Mouse (Mus musculus): ENCODE results near the gene Gm29797. TPM values are rescaled to one million over a fixed set of nuclear protein-coding genes. Genes with fewer than 3 reads are reported as not detected.

Gene Gm29797
- polyA plus RNA-seq, 1 experiment: not detected

GRCm38 (mm10) chr2:181689466-181690160, 32.8 kb downstream of the Gm29797 start:
- TF ChIP-seq TAL1 (IDR thresholded peaks at IDR 0.05; ENCODE audit: low read length): no peak
- no peak for TF ChIP-seq GATA1 (IDR thresholded peaks at IDR 0.05; ENCODE audit: low read length)
- peaks cover 11% of the 10 kb centered on the region for H3K4me1 ChIP-seq (ENCODE audit: control insufficient read depth)
- no peaks in the 10 kb centered on the region for H3K9me3 ChIP-seq (ENCODE audit: control insufficient read depth, low read length)
- no peak overlapping the region for H3K4me3 ChIP-seq (replicated peaks)
- H3K36me3 ChIP-seq (ENCODE audit: control insufficient read depth): peaks cover 4% of the 10 kb centered on the region; the same call in 1 of the 2 replicates
- H3K27me3 ChIP-seq (ENCODE audit: control insufficient read depth): peaks cover 24% of the 10 kb centered on the region

DNA sequence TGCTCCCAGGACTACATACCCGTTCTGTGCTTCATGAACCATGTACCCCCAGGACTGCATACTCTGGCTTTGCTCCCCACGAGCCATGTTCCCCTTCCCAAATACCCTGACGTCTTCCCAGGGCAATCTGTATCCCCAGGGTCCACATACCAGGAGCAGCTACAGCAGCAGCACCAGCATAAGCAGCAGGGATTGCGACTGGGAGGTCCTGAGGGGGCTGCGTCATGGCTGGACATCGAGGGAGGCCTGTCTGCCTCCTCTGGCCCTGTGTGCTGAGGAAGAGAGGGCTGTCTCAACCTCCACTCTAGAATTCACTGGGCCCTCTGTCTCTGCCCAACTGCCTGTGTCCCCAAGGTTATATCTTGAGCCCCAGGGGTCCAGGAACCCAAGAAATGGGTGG, 34.2 kb downstream of the Gm29797 start:
- H3K9me3 ChIP-seq (ENCODE audit: control insufficient read depth, low read length): no peaks in the 10 kb centered on the region
- H3K27me3 ChIP-seq (ENCODE audit: control insufficient read depth): peaks cover 30% of the 10 kb centered on the region
- H3K4me3 ChIP-seq (replicated peaks): no peak overlapping the region
- H3K36me3 ChIP-seq (ENCODE audit: control insufficient read depth): peaks cover 4% of the 10 kb centered on the region; the same call in 1 of the 2 replicates
- peaks cover 11% of the 10 kb centered on the region for H3K4me1 ChIP-seq (ENCODE audit: control insufficient read depth)
- TF ChIP-seq GATA1 (IDR thresholded peaks at IDR 0.05; ENCODE audit: low read length) (no peak), TAL1 (IDR thresholded peaks at IDR 0.05; ENCODE audit: low read length) (no peak)

DNA sequence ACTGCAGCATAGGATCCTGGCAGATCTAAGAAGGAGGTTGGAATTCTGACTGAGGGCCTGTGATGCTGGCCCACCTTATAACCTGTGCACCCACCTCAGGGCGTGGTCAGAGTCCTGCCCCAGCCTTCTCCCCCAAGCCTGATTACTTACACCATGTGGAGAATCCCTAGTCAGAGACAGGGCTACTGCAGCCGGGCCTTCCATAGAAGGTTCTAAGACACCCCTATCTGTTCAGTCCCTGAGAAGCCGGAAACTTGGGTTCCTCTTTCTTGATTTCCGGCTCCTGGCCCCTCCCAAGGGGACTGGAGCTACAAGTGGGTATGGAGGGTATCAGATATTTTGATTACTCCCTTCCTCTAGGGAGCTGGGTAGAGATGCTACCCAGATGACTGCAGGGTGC, 34.7 kb downstream of the Gm29797 start:
- Histone ChIP-seq H3K27me3 (ENCODE audit: control insufficient read depth) (peaks cover 30% of the 10 kb centered on the region), H3K36me3 (ENCODE audit: control insufficient read depth) (peaks cover 4% of the 10 kb centered on the region; the same call in 1 of the 2 replicates), H3K4me3 (replicated peaks) (no peak overlapping the region), H3K9me3 (ENCODE audit: control insufficient read depth, low read length) (no peaks in the 10 kb centered on the region), H3K4me1 (ENCODE audit: control insufficient read depth) (peaks cover 11% of the 10 kb centered on the region)
- no peak for TF ChIP-seq GATA1 (IDR thresholded peaks at IDR 0.05; ENCODE audit: low read length)
- TF ChIP-seq TAL1 (IDR thresholded peaks at IDR 0.05; ENCODE audit: low read length): no peak

GRCm38 (mm10) chr2:181692304-181692703, 35.5 kb downstream of the Gm29797 start:
- H3K27me3 ChIP-seq (ENCODE audit: control insufficient read depth): peaks cover 30% of the 10 kb centered on the region
- no peak overlapping the region for H3K4me3 ChIP-seq (replicated peaks)
- no peak for TF ChIP-seq GATA1 (IDR thresholded peaks at IDR 0.05; ENCODE audit: low read length)
- TF ChIP-seq TAL1 (IDR thresholded peaks at IDR 0.05; ENCODE audit: low read length): no peak
- peaks cover 11% of the 10 kb centered on the region for H3K4me1 ChIP-seq (ENCODE audit: control insufficient read depth)
- no peaks in the 10 kb centered on the region for H3K9me3 ChIP-seq (ENCODE audit: control insufficient read depth, low read length)
- peaks cover 4% of the 10 kb centered on the region; the same call in 1 of the 2 replicates for H3K36me3 ChIP-seq (ENCODE audit: control insufficient read depth)

- H3K4me1 ChIP-seq (ENCODE audit: control insufficient read depth): peaks cover 11% of the 10 kb centered on the region
- TF ChIP-seq TAL1 (IDR thresholded peaks at IDR 0.05; ENCODE audit: low read length) (no peak), GATA1 (IDR thresholded peaks at IDR 0.05; ENCODE audit: low read length) (no peak)
- peak within 1 kb of the TSS; percentile 57 for H3K4me3 ChIP-seq (replicated peaks)
- H3K9me3 ChIP-seq (ENCODE audit: control insufficient read depth, low read length): no peaks in the 10 kb centered on the region
- peaks cover 4% of the 10 kb centered on the region; the same call in 1 of the 2 replicates for H3K36me3 ChIP-seq (ENCODE audit: control insufficient read depth)
- H3K27me3 ChIP-seq (ENCODE audit: control insufficient read depth): peaks cover 30% of the 10 kb centered on the region
These were observed 36.8 kb downstream of the Gm29797 start, which contains the start of gene Rgs19 for GRCm38 (mm10) chr2:181693339-181694280. Rgs19 (minus strand) TSS chr2:181693977.

DNA sequence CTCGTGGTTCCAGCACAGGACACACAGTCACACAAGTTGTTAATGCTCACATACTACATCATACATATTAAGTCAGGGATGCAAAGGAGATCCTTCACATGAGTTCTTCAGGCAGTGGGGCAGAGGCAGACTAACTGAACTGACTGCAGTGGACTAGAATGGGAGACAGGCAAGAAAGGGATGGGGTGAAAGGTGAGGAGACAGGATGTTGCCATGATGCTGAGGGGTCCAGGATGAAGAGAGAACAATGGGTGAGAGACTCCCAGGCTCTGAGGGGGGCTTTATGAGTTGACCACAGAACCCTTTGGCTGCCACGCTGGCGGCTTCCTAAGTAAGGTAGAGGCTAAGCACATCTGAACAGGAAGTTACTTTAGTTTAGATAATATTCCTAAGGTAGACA, 37.7 kb downstream of the Gm29797 start:
- Histone ChIP-seq H3K9me3 (ENCODE audit: control insufficient read depth, low read length) (no peaks in the 10 kb centered on the region), H3K4me3 (replicated peaks) (no peak overlapping the region), H3K36me3 (ENCODE audit: control insufficient read depth) (no peaks in the 10 kb centered on the region), H3K27me3 (ENCODE audit: control insufficient read depth) (peaks cover 30% of the 10 kb centered on the region), H3K4me1 (ENCODE audit: control insufficient read depth) (peaks cover 11% of the 10 kb centered on the region)
- TF ChIP-seq TAL1 (IDR thresholded peaks at IDR 0.05; ENCODE audit: low read length) (no peak), GATA1 (IDR thresholded peaks at IDR 0.05; ENCODE audit: low read length) (no peak)

DNA sequence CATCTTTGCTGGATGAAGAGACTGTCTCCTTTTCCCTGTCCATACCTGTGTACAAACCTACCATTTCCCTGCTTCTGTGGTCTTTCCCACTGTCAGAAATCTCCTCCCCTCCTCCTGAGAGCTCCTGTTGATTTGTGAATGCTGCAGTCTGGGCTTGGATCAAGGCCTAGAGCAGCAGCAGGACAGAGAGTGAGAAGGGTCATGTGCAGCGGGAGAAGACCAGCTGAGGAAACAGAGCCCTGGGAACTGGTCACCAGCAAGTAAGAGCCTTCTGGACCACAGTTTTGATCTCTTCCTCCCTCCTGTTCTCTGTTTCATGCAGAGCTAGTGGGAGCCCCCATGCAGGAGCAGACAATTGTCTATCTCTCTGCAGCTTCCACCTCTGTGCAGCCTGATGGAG, 38.9 kb downstream of the Gm29797 start:
- Histone ChIP-seq H3K36me3 (ENCODE audit: control insufficient read depth) (no peaks in the 10 kb centered on the region), H3K4me3 (replicated peaks) (no peak overlapping the region), H3K27me3 (ENCODE audit: control insufficient read depth) (peaks cover 30% of the 10 kb centered on the region), H3K4me1 (ENCODE audit: control insufficient read depth) (peaks cover 11% of the 10 kb centered on the region), H3K9me3 (ENCODE audit: control insufficient read depth, low read length) (no peaks in the 10 kb centered on the region)
- TF ChIP-seq GATA1 (IDR thresholded peaks at IDR 0.05; ENCODE audit: low read length) (no peak), TAL1 (IDR thresholded peaks at IDR 0.05; ENCODE audit: low read length) (no peak)

DNA sequence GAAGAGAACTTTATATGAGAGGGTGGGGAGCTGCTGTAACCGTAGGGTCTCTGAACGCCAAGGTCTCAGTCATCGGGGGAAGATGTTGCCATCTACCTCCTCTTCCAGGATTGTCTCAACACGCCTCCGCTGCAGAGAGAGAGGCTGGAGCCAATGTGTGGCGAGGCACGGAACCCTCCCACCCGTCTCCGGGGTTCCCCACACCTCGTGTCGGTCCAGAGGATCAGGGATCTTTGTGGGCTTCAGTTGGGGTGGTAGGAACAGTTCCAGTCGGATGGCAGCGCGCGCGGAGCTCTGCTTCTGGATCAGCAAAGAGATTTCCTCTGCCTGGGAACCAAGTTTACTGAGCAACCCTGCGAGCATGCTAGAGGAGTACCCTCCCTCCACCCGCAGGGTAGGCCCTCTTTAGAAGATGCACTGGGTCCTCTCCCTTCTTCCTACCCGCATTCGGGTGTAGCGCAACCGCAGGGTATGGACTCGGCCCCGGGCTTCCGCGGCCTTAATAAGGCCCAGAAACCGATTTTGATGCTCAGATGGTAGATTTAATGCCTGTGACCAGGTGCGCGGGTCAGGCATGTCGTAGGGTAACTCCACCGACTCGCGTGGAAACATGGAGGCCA, 40.1 kb downstream of the Gm29797 start:
- TF ChIP-seq GATA1 (IDR thresholded peaks at IDR 0.05; ENCODE audit: low read length) (no peak), TAL1 (IDR thresholded peaks at IDR 0.05; ENCODE audit: low read length) (no peak)

More for the DNA sequence above, 40.1 kb downstream of the Gm29797 start:
- Histone ChIP-seq H3K9me3 (ENCODE audit: control insufficient read depth, low read length) (no peaks in the 10 kb centered on the region), H3K36me3 (ENCODE audit: control insufficient read depth) (no peaks in the 10 kb centered on the region), H3K4me3 (replicated peaks) (no peak overlapping the region), H3K27me3 (ENCODE audit: control insufficient read depth) (peaks cover 30% of the 10 kb centered on the region), H3K4me1 (ENCODE audit: control insufficient read depth) (peaks cover 11% of the 10 kb centered on the region)
